Mouse (Mus musculus): Measurements from ENCODE around the gene D5Ertd579e. TPM values are rescaled to one million over a fixed set of nuclear protein-coding genes. Genes with fewer than 3 reads are reported as not detected.

D5Ertd579e gene
- polyA plus RNA-seq (2015; fragmentation: Nextera tagmentation; extraction: Ambion mirVana): 39.4 and 40.5 TPM in 2 replicates

GRCm38 (mm10) chr5:36695461-36696231 lies at the start of gene D5Ertd579e:
D5Ertd579e (minus strand) TSS chr5:36696024.
- H3K27me3 ChIP-seq: no peaks in the 10 kb centered on the region
- peak within 1 kb of the TSS; percentile 92 for H3K9ac ChIP-seq (replicated peaks)
- H3K27ac ChIP-seq: peak within 1 kb of the TSS; percentile 94
- H3K4me1 ChIP-seq (replicated peaks): peaks cover 36% of the 10 kb centered on the region
- under 1% methylated on average over 76 of the region's 104 CpGs for WGBS
- H3K4me3 ChIP-seq (replicated peaks): peak within 1 kb of the TSS; percentile 88
- ATAC-seq: peak; percentile 97
- peak within 1 kb of the TSS; percentile 83 for H3K4me2 ChIP-seq (replicated peaks)
- H3K36me3 ChIP-seq: no peaks in the 10 kb centered on the region
- H3K9me3 ChIP-seq: no peaks in the 10 kb centered on the region

- no peak overlapping the region for H3K4me2 ChIP-seq (replicated peaks)
- WGBS: 43% methylated on average over 16 of the region's 16 CpGs
- no peak for ATAC-seq
Measured at GRCm38 (mm10) chr5:36742126-36742848, 46.5 kb upstream of the D5Ertd579e start.

GRCm38 (mm10) chr5:36739829-36740228 lies 44.0 kb upstream of the D5Ertd579e start:
- 60% methylated on average over 4 of the region's 4 CpGs for WGBS
- H3K36me3 ChIP-seq: no peaks in the 10 kb centered on the region

More at GRCm38 (mm10) chr5:36742126-36742848, 46.5 kb upstream of the D5Ertd579e start:
- no peak overlapping the region for H3K27ac ChIP-seq
- no peak overlapping the region for H3K9ac ChIP-seq (replicated peaks)
- no peaks in the 10 kb centered on the region for H3K36me3 ChIP-seq
- H3K27me3 ChIP-seq: no peaks in the 10 kb centered on the region
- no peaks in the 10 kb centered on the region for H3K9me3 ChIP-seq
- H3K4me3 ChIP-seq (replicated peaks): no peak overlapping the region
- peaks cover 13% of the 10 kb centered on the region for H3K4me1 ChIP-seq (replicated peaks)

GRCm38 (mm10) chr5:36738799-36739615 lies 43.2 kb upstream of the D5Ertd579e start:
- 0 out of 2 replicates have a peak, but pooled peaks cover 5% of the 10 kb centered on the region for H3K27me3 ChIP-seq
- no peak overlapping the region for H3K4me2 ChIP-seq (replicated peaks)
- no peak overlapping the region for H3K9ac ChIP-seq (replicated peaks)
- no peak overlapping the region for H3K4me3 ChIP-seq (replicated peaks)
- no peak overlapping the region for H3K27ac ChIP-seq
- WGBS: 75% methylated on average over 16 of the region's 16 CpGs
- no peaks in the 10 kb centered on the region for H3K9me3 ChIP-seq
- ATAC-seq: no peak
- no peaks in the 10 kb centered on the region for H3K36me3 ChIP-seq
- H3K4me1 ChIP-seq (replicated peaks): no peaks in the 10 kb centered on the region; the same call in 1 of the 2 replicates

More at GRCm38 (mm10) chr5:36739829-36740228, 44.0 kb upstream of the D5Ertd579e start:
- Histone ChIP-seq H3K4me2 (replicated peaks) (no peak overlapping the region), H3K27me3 (0 out of 2 replicates have a peak, but pooled peaks cover 5% of the 10 kb centered on the region), H3K4me3 (replicated peaks) (no peak overlapping the region), H3K9me3 (no peaks in the 10 kb centered on the region), H3K9ac (replicated peaks) (no peak overlapping the region), H3K27ac (no peak overlapping the region), H3K4me1 (replicated peaks) (no peaks in the 10 kb centered on the region; the same call in 1 of the 2 replicates)
- no peak for ATAC-seq

- no peaks in the 10 kb centered on the region; the same call in 1 of the 2 replicates for H3K4me1 ChIP-seq (replicated peaks)
- no peak overlapping the region for H3K9ac ChIP-seq (replicated peaks)
- ATAC-seq: no peak
- 0 out of 2 replicates have a peak, but pooled peaks cover 5% of the 10 kb centered on the region for H3K27me3 ChIP-seq
- no peak overlapping the region for H3K27ac ChIP-seq
- H3K9me3 ChIP-seq: no peaks in the 10 kb centered on the region
- no peak overlapping the region for H3K4me3 ChIP-seq (replicated peaks)
- 61% methylated on average over 4 of the region's 4 CpGs for WGBS
- no peak overlapping the region for H3K4me2 ChIP-seq (replicated peaks)
- no peaks in the 10 kb centered on the region for H3K36me3 ChIP-seq
Measured at GRCm38 (mm10) chr5:36737765-36738164, 41.9 kb upstream of the D5Ertd579e start.

- Histone ChIP-seq H3K27ac (no peak overlapping the region), H3K4me1 (replicated peaks) (no peaks in the 10 kb centered on the region), H3K36me3 (no peaks in the 10 kb centered on the region), H3K9me3 (no peaks in the 10 kb centered on the region), H3K9ac (replicated peaks) (no peak overlapping the region), H3K4me3 (replicated peaks) (no peak overlapping the region), H3K4me2 (replicated peaks) (no peak overlapping the region), H3K27me3 (0 out of 2 replicates have a peak, but pooled peaks cover 5% of the 10 kb centered on the region)
- WGBS: 84% methylated on average over 8 of the region's 8 CpGs
- ATAC-seq: no peak
Measured at GRCm38 (mm10) chr5:36736009-36736408, 40.2 kb upstream of the D5Ertd579e start.

GRCm38 (mm10) chr5:36735106-36735505 lies 39.3 kb upstream of the D5Ertd579e start:
- WGBS: 82% methylated on average over 6 of the region's 6 CpGs
- 0 out of 2 replicates have a peak, but pooled peaks cover 5% of the 10 kb centered on the region for H3K27me3 ChIP-seq
- H3K4me2 ChIP-seq (replicated peaks): no peak overlapping the region
- no peaks in the 10 kb centered on the region for H3K36me3 ChIP-seq
- no peak overlapping the region for H3K9ac ChIP-seq (replicated peaks)
- H3K9me3 ChIP-seq: no peaks in the 10 kb centered on the region
- H3K4me3 ChIP-seq (replicated peaks): no peak overlapping the region
- ATAC-seq: no peak
- no peaks in the 10 kb centered on the region for H3K4me1 ChIP-seq (replicated peaks)
- H3K27ac ChIP-seq: no peak overlapping the region

GRCm38 (mm10) chr5:36733405-36733804 lies 37.6 kb upstream of the D5Ertd579e start:
- no peaks in the 10 kb centered on the region for H3K9me3 ChIP-seq
- no peak for ATAC-seq
- 79% methylated on average over 3 of the region's 3 CpGs for WGBS
- H3K27me3 ChIP-seq: 0 out of 2 replicates have a peak, but pooled peaks cover 5% of the 10 kb centered on the region
- no peak overlapping the region for H3K4me3 ChIP-seq (replicated peaks)
- no peaks in the 10 kb centered on the region for H3K36me3 ChIP-seq
- no peak overlapping the region for H3K27ac ChIP-seq
- H3K4me2 ChIP-seq (replicated peaks): no peak overlapping the region
- no peaks in the 10 kb centered on the region for H3K4me1 ChIP-seq (replicated peaks)
- no peak overlapping the region for H3K9ac ChIP-seq (replicated peaks)

GRCm38 (mm10) chr5:36731901-36732652 lies 36.3 kb upstream of the D5Ertd579e start:
- no peak overlapping the region for H3K27ac ChIP-seq
- ATAC-seq: no peak
- no peaks in the 10 kb centered on the region for H3K9me3 ChIP-seq
- H3K27me3 ChIP-seq: 0 out of 2 replicates have a peak, but pooled peaks cover 5% of the 10 kb centered on the region
- H3K9ac ChIP-seq (replicated peaks): no peak overlapping the region
- no peak overlapping the region for H3K4me3 ChIP-seq (replicated peaks)
- H3K36me3 ChIP-seq: no peaks in the 10 kb centered on the region
- no peak overlapping the region for H3K4me2 ChIP-seq (replicated peaks)
- no peaks in the 10 kb centered on the region for H3K4me1 ChIP-seq (replicated peaks)
- 79% methylated on average over 7 of the region's 7 CpGs for WGBS

GRCm38 (mm10) chr5:36730689-36731088 lies 34.9 kb upstream of the D5Ertd579e start:
- Histone ChIP-seq H3K27ac (no peak overlapping the region), H3K27me3 (0 out of 2 replicates have a peak, but pooled peaks cover 5% of the 10 kb centered on the region), H3K36me3 (no peaks in the 10 kb centered on the region), H3K4me3 (replicated peaks) (no peak overlapping the region), H3K9ac (replicated peaks) (no peak overlapping the region), H3K4me1 (replicated peaks) (no peaks in the 10 kb centered on the region), H3K4me2 (replicated peaks) (no peak overlapping the region), H3K9me3 (no peaks in the 10 kb centered on the region)
- ATAC-seq: no peak
- WGBS: 71% methylated on average over 3 of the region's 3 CpGs

- no peaks in the 10 kb centered on the region for H3K9me3 ChIP-seq
- H3K27me3 ChIP-seq: 0 out of 2 replicates have a peak, but pooled peaks cover under 1% of the 10 kb centered on the region
- no peaks in the 10 kb centered on the region for H3K4me1 ChIP-seq (replicated peaks)
- no peak overlapping the region for H3K4me3 ChIP-seq (replicated peaks)
- ATAC-seq: no peak
- no peak overlapping the region for H3K4me2 ChIP-seq (replicated peaks)
- WGBS: 89% methylated on average over 2 of the region's 2 CpGs
- no peaks in the 10 kb centered on the region for H3K36me3 ChIP-seq
- H3K27ac ChIP-seq: no peak overlapping the region
- no peak overlapping the region for H3K9ac ChIP-seq (replicated peaks)
Measured at GRCm38 (mm10) chr5:36729923-36730322, 34.1 kb upstream of the D5Ertd579e start.

Data from midbrain, embryonic 13.5 days (tissue).